Mouse (Mus musculus) forebrain, embryonic 14.5 days (tissue): ENCODE data around the gene Synrg. TPM values are rescaled to one million over a fixed set of nuclear protein-coding genes. Genes with fewer than 3 reads are reported as not detected.
A peak's percentile ranks its signal among the peaks of the same experiment; 100 is the strongest.

Experiments
- ATAC-seq: fragments of 200-750 bp; cut with Nextera tagmentation; 2 replicates; pipeline ENCODE4 v1.8.0; 2017; ENCODE audit warnings: mild to moderate bottlenecking, moderate library complexity
- DNase-seq: peaks from one replicate; pipeline ENCODE4 v3.0.0-alpha.2; 2015; ENCODE audit warnings: low spot score
- H3K27ac ChIP-seq: fragments of 300-500 bp; sonication (generic); 2 replicates; pipeline ENCODE4 v1.5.1; 2014; ENCODE audit warnings: low read depth, mild to moderate bottlenecking, control low read depth, low read length, moderate library complexity
- H3K27me3 ChIP-seq: fragments of 300-500 bp; sonication (generic); replicated peaks from 2 replicates; pipeline ENCODE4 v1.6.1; 2014; ENCODE audit warnings: low read length, control low read depth, mixed read lengths; ENCODE audit not compliant: control insufficient read depth, insufficient read depth
- H3K36me3 ChIP-seq: fragments of 300-500 bp; sonication (generic); 2 replicates; pipeline ENCODE4 v1.6.1; 2014; ENCODE audit warnings: low read length, control low read depth; ENCODE audit not compliant: control insufficient read depth, insufficient read depth
- H3K4me1 ChIP-seq: fragments of 300-500 bp; sonication (generic); 2 replicates; pipeline ENCODE4 v1.6.1; 2014; ENCODE audit warnings: antibody characterized with exemption, low read length, control low read depth; ENCODE audit not compliant: control insufficient read depth, insufficient read depth
- H3K4me2 ChIP-seq: fragments of 300-500 bp; sonication (generic); 2 replicates; pipeline ENCODE4 v1.6.1; 2014; ENCODE audit warnings: mild to moderate bottlenecking, control low read depth, low read length
- H3K4me3 ChIP-seq: fragments of 300-500 bp; sonication (generic); 2 replicates; pipeline ENCODE4 v1.5.1; 2014; ENCODE audit warnings: low read depth, low read length, control low read depth
- H3K9ac ChIP-seq: fragments of 300-500 bp; sonication (generic); 2 replicates; pipeline ENCODE4 v1.6.1; 2014; ENCODE audit warnings: mild to moderate bottlenecking, low read length, control low read depth, moderate library complexity
- H3K9me3 ChIP-seq: fragments of 300-500 bp; sonication (generic); replicated peaks from 2 replicates; pipeline ENCODE4 v1.6.1; 2016; ENCODE audit warnings: low read length, control low read depth, mixed read lengths; ENCODE audit not compliant: control insufficient read depth
- whole genome bisulfite sequencing: fragments of 180-500 bp; shearing (Covaris S2); extraction: QIAGEN DNeasy Blood & Tissue Kit; methylation state at CpG from one replicate; pipeline ENCODE4 v1.1.7; 2014; 5-methylcytosine and 5-hydroxymethylcytosine counted together
- polyA plus RNA-seq: library from polyadenylated mRNA; unstranded; fragments of >200 nt; fragmentation: Nextera tagmentation; extraction: Ambion mirVana; gene quantifications from 2 replicates; pipeline ENCODE4 v1.2.1, GENCODE M21; 2014

The Synrg gene
- polyA plus RNA-seq, 1 experiment from 2014 or later = 24.3 TPM

DNA sequence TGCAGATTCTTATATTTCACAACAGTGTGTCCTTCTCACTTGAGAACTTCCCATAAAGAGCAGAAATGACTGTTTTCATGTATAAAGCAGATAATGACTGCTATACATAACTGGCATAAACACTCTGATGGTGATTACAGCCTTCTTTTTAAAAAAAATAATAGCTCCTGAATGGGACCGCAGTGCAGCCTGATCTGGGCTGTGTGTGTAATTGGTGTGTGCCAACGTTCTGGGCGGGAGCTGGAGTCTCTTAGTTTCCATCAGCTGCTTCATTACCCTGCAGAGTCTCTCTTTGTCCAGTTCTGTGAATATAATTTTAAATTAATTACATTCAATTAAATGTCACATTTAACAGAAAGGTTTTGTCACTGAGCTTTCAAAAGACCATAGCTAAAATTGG, 34.8 kb downstream of the Synrg start:
- Histone ChIP-seq H3K27me3 (no peaks in the 10 kb centered on the region), H3K36me3 (peaks cover 90% of the 10 kb centered on the region), H3K27ac (no peak overlapping the region), H3K4me3 (no peak overlapping the region), H3K9me3 (no peaks in the 10 kb centered on the region), H3K4me1 (no peaks in the 10 kb centered on the region), H3K9ac (no peak overlapping the region), H3K4me2 (no peak overlapping the region)
- WGBS = 35% methylated on average over 3 of the region's 3 CpGs
- peak; percentile 54 for DNase-seq
- ATAC-seq = peak; percentile 52; the same call in 1 of the 2 replicates

DNA sequence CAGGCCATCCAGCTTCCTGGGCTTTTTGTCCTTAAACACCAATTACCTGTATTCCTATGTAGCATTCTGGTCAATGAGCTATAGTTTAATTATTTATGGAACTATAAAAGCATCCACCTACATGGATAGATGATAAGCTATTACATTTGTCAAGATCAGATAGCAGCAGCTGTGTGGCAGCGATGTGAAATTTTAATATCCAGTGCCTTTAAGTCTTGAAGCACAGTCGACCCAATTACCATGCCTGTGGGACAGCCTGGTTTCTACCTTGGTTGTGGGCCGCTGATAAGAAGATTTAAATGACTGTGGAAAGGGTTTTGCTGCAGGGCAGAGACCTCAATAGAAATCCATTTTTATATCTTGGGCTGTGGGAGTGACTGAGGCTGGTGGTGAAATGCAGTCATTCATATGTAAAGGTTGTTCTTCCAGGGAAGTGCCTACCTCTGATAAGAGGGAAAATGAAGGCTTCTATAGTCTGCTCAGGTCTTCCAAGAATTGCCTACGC, 35.2 kb downstream of the Synrg start:
- Histone ChIP-seq H3K27me3 (no peaks in the 10 kb centered on the region), H3K9ac (no peak overlapping the region), H3K36me3 (peaks cover 90% of the 10 kb centered on the region), H3K9me3 (no peaks in the 10 kb centered on the region), H3K4me1 (no peaks in the 10 kb centered on the region), H3K27ac (no peak overlapping the region), H3K4me3 (no peak overlapping the region), H3K4me2 (no peak overlapping the region)
- ATAC-seq (no peak), DNase-seq (no peak)
- 89% methylated on average over 4 of the region's 4 CpGs for WGBS

DNA sequence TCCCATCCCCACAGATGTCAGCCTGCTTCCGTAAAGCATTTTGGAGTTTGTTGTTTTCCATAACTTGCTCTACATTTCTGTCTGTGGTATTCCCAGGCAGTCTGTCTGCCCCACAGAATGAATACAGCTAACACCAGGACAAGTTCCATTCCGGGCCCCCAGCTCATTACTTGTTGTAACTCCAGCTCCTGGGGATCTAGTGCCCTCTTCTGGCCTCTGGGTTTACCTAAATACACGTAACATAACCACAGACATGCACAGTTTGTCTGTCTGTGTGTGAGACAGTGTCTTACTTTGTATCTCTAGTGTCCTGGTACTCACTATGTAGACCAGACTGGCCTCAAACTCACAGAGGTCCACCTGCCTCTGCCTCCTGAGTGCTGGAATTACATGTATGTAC, 37.0 kb downstream of the Synrg start:
- Histone ChIP-seq H3K27ac (no peak overlapping the region), H3K36me3 (peaks cover 90% of the 10 kb centered on the region), H3K9ac (no peak overlapping the region), H3K27me3 (no peaks in the 10 kb centered on the region), H3K9me3 (no peaks in the 10 kb centered on the region), H3K4me2 (no peak overlapping the region), H3K4me3 (no peak overlapping the region), H3K4me1 (no peaks in the 10 kb centered on the region)
- WGBS = 86% methylated on average over 3 of the region's 3 CpGs
- no peak for DNase-seq
- ATAC-seq = no peak

DNA sequence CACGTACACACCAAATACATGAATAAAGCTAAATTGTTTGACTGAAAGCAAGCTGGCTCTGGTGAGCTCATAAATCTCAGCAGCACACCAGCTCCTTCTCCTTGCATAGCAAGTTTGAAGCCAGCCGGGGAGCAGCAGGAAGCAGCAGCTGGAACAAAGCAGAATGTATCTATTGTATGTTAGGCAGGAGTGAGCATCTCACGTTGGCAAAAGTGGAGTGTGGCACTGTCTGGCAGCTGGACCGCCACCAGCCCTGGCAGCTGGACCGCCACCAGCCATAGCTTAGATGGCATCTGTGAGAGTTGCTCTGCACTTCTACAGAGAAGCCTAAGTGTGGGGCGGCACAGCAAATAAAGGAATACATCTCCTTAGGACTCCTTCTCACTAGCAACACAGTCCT, 39.8 kb downstream of the Synrg start:
- H3K4me1 ChIP-seq = no peaks in the 10 kb centered on the region
- H3K36me3 ChIP-seq = peaks cover 87% of the 10 kb centered on the region
- H3K27me3 ChIP-seq = no peaks in the 10 kb centered on the region
- WGBS = 85% methylated on average over 6 of the region's 6 CpGs
- H3K9ac ChIP-seq = no peak overlapping the region
- H3K4me3 ChIP-seq = no peak overlapping the region
- no peak overlapping the region for H3K27ac ChIP-seq
- H3K9me3 ChIP-seq = no peaks in the 10 kb centered on the region
- ATAC-seq (no peak), DNase-seq (no peak)
- no peak overlapping the region for H3K4me2 ChIP-seq

DNA sequence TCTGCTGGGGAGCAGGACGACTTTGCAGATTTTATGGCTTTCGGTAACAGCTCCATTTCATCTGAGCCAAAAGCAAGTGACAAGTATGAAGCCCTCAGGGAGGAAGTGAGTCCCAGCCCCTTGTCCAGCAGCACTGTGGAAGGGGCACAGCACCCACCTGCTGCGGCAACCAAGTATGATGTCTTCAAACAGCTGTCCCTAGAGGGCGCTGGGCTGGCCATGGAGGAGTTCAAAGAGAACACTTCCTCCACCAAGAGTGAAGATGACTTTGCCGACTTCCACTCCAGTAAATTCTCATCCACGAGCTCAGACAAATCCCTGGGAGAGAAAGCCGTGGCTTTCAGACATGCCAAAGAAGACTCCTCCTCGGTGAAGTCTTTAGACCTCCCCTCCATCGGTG, 44.8 kb downstream of the Synrg start:
- no peak overlapping the region for H3K27ac ChIP-seq
- no peak for DNase-seq
- ATAC-seq = no peak
- WGBS = 84% methylated on average over 9 of the region's 9 CpGs
- H3K4me1 ChIP-seq = peaks cover 26% of the 10 kb centered on the region
- H3K27me3 ChIP-seq = no peaks in the 10 kb centered on the region
- H3K9me3 ChIP-seq = no peaks in the 10 kb centered on the region
- no peak overlapping the region for H3K9ac ChIP-seq
- H3K4me3 ChIP-seq = no peak overlapping the region
- H3K4me2 ChIP-seq = no peak overlapping the region
- H3K36me3 ChIP-seq = peaks cover 60% of the 10 kb centered on the region

DNA sequence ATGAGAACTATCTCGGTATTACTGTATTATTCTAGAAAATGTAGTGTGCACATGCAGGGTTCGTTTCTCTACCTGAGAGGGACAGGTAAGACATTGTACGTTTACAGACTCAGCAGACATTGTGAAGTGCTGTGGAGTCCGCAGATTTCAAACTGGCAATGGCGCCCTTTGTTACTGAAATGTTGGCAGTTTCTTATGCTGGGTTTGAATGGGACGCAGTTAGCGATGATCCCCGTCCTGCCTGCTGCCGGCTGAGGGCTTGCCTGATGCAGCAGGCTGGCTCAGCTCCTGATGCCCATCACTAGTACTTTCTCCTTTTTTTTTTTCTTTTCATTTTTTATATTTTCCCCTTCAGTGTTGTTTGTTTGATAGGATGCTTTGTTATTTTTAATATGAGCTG, 46.2 kb downstream of the Synrg start:
- Histone ChIP-seq H3K36me3 (peaks cover 46% of the 10 kb centered on the region), H3K27ac (peak overlapping the region; percentile 75), H3K4me3 (no peak overlapping the region), H3K27me3 (no peaks in the 10 kb centered on the region), H3K4me1 (peaks cover 26% of the 10 kb centered on the region), H3K9me3 (no peaks in the 10 kb centered on the region), H3K4me2 (no peak overlapping the region), H3K9ac (0 out of 2 replicates have a peak overlapping the region, but pooled peaks have one; percentile 10)
- DNase-seq = peak; percentile 54
- no peak for ATAC-seq
- 50% methylated on average over 9 of the region's 9 CpGs for WGBS

DNA sequence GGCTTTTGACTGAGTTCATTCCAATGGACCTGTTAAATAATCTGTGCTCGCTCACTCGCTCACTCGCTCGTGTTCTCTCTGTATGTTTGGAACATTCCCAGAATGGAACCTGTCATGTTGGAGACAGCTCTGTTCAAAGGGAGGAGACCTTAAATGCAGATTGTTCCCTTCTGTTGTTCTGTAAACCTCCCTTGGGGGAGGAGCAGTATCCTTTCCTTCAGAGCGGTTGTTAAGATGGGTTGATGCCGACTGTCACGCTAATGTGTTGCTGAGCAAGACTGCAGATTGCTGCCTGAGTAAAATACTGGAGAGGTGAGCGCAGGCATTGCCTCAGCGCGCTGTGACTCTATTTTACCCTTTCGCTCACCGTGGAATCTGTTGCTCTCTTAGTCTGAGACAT, 46.8 kb downstream of the Synrg start:
- Histone ChIP-seq H3K4me1 (peaks cover 26% of the 10 kb centered on the region), H3K9ac (peak overlapping the region; percentile 17), H3K27me3 (no peaks in the 10 kb centered on the region), H3K36me3 (peaks cover 40% of the 10 kb centered on the region), H3K4me3 (no peak overlapping the region), H3K4me2 (peak overlapping the region; percentile 18), H3K27ac (peak overlapping the region; percentile 75), H3K9me3 (no peaks in the 10 kb centered on the region)
- ATAC-seq = peak; percentile 67
- WGBS = 13% methylated on average over 12 of the region's 12 CpGs
- peak; percentile 75 for DNase-seq

DNA sequence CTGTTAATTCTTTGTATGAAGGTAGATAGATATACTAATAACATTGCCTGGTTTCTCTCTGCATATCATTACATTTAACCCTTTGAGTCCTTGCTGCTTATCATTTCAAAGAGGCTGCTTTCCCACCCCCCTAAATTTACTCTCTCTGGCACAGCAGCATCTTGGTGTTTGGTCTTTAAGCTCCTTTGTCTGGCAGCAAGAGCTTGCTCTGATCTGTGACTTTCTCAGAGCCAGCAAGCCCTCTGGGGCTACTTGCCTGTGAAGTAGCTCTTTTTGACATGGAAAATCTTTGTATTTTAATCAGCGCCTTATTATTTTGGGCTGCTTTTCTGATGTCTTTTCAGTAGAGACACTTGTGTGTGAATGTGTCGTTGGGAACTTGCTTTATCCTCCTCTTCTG, 47.3 kb downstream of the Synrg start:
- H3K4me3 ChIP-seq = no peak overlapping the region
- H3K27me3 ChIP-seq = no peaks in the 10 kb centered on the region
- peak overlapping the region; percentile 75 for H3K27ac ChIP-seq
- H3K4me2 ChIP-seq = peak overlapping the region; percentile 18
- DNase-seq (peak; percentile 40), ATAC-seq (no peak)
- no peaks in the 10 kb centered on the region for H3K9me3 ChIP-seq
- peaks cover 36% of the 10 kb centered on the region for H3K36me3 ChIP-seq
- whole genome bisulfite sequencing = 12% methylated on average over 2 of the region's 2 CpGs
- peak overlapping the region; percentile 17 for H3K9ac ChIP-seq
- H3K4me1 ChIP-seq = peaks cover 26% of the 10 kb centered on the region

DNA sequence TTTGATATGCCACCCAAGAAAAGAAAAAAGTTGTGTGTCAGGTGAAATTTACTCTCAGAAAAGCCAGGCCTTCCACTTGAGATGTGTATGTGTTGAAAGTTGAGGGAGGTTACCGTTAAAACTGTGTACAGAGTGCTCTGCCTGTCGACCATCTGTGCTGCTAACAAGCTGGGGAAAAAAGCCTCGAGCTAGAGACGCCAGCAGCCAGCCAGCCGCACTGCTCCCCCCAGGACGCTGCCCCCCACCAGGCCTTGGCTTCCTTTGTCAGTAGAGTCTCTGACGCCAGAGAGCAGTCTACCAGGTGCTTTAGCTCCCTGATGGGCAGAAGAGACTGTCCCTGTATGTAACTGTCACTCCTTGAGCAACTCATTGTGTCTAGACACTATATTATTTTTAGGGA, 48.9 kb downstream of the Synrg start:
- Histone ChIP-seq H3K27me3 (no peaks in the 10 kb centered on the region), H3K9me3 (no peaks in the 10 kb centered on the region), H3K9ac (peak overlapping the region; percentile 40; the same call in 1 of the 2 replicates), H3K27ac (peak overlapping the region; percentile 91), H3K4me1 (peaks cover 26% of the 10 kb centered on the region), H3K4me3 (no peak overlapping the region), H3K36me3 (peaks cover 34% of the 10 kb centered on the region), H3K4me2 (no peak overlapping the region)
- 7% methylated on average over 7 of the region's 7 CpGs for WGBS
- peak; percentile 85 for ATAC-seq
- peak; percentile 82 for DNase-seq
